8 mouse cellular contexts compared by ENCODE assay signal in the genomic region with DNA sequence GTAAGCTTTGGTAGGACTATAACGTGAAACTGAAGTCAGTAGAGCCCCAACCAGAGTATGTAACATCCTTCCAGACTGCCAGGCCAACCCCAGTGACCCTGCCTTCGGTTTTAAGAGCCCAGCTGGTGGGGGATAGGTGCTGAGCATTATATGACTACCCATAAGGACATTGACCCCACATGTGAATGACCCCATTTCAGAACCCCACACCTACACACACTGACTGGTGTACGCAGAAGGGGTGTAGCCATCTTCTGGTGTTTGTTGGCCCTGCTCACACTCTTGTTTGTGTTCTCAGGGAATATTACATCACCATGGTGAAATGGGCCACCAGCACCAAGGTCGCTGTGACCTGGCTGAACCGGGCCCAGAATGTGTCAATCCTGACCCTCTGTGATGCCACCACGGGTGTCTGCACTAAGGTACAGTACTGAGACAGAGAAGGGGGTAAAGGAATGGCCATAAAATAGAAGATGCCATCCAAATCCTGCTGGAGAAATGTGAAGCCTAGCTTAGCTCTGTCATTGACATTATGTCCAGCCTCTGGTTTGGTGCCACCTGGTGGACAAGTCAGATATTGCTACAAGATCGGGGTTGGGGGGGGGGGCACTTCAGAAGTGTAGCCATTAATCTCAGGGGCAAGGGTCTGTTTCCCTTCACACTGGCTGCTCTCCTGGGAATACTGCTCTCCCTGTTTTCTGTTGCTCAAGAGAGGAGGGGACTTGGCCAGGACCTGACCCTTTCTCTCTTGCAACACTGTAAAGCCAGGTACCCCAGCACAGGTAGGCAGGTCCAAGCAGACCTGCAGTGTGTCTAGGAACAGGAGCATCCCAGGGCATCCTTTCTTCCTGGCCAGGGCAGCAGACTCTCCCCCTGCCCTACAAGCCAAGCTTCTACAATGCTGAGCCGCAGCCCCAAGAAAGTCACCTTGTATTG.
A peak's percentile ranks its signal among the peaks of the same experiment; 100 is the strongest.
DNase-seq lines count a peak whose midpoint lies in the region; ATAC-seq lines count a peak whose summit lies in the region.

No protein-coding gene starts in this region.

- H3K4me2 ChIP-seq in forebrain, embryonic 11.5 days (ENCODE audit: low read depth, low read length, severe bottlenecking): no peak overlapping the region
- no peak overlapping the region for H3K4me2 ChIP-seq in forebrain, embryonic 12.5 days
- no peak overlapping the region for H3K4me2 ChIP-seq in midbrain, embryonic 16.5 days (ENCODE audit: low read length)

- no peak overlapping the region for H3K9ac ChIP-seq in forebrain, embryonic 11.5 days (ENCODE audit: low read length)
- no peak overlapping the region for H3K9ac ChIP-seq in forebrain, embryonic 12.5 days
- no peak overlapping the region for H3K9ac ChIP-seq in midbrain, embryonic 16.5 days (ENCODE audit: low read depth, low read length)

- no peaks in the 10 kb centered on the region for H3K4me1 ChIP-seq in forebrain, embryonic 11.5 days (replicated peaks; ENCODE audit: control insufficient read depth, insufficient read depth, low read length)
- H3K4me1 ChIP-seq in forebrain, embryonic 12.5 days: no peaks in the 10 kb centered on the region
- H3K4me1 ChIP-seq in midbrain, embryonic 16.5 days (ENCODE audit: control insufficient read depth, insufficient read depth, low read length): peaks cover 2% of the 10 kb centered on the region

- no peak overlapping the region for H3K4me3 ChIP-seq in forebrain, embryonic 11.5 days (ENCODE audit: low read depth, low read length)
- H3K4me3 ChIP-seq in forebrain, embryonic 12.5 days (replicated peaks): no peak overlapping the region
- H3K4me3 ChIP-seq in midbrain, embryonic 16.5 days (ENCODE audit: low read depth, low read length): no peak overlapping the region

- H3K36me3 ChIP-seq in forebrain, embryonic 11.5 days (ENCODE audit: control insufficient read depth, insufficient read depth, low read length): no peaks in the 10 kb centered on the region
- no peaks in the 10 kb centered on the region for H3K36me3 ChIP-seq in forebrain, embryonic 12.5 days (replicated peaks)
- no peaks in the 10 kb centered on the region for H3K36me3 ChIP-seq in midbrain, embryonic 16.5 days (ENCODE audit: control insufficient read depth, insufficient read depth, low read length)

- no peaks in the 10 kb centered on the region for H3K9me3 ChIP-seq in forebrain, embryonic 11.5 days (ENCODE audit: control insufficient read depth, low read length)
- H3K9me3 ChIP-seq in forebrain, embryonic 12.5 days: no peaks in the 10 kb centered on the region
- no peaks in the 10 kb centered on the region for H3K9me3 ChIP-seq in midbrain, embryonic 16.5 days (replicated peaks; ENCODE audit: control insufficient read depth, low read length, poor library complexity, severe bottlenecking)

- no peak overlapping the region for H3K27ac ChIP-seq in forebrain, embryonic 11.5 days (ENCODE audit: low read depth, low read length)
- H3K27ac ChIP-seq in forebrain, embryonic 12.5 days: no peak overlapping the region
- H3K27ac ChIP-seq in midbrain, embryonic 16.5 days (ENCODE audit: low read length): no peak overlapping the region

- WGBS in forebrain, embryonic 11.5 days: 65% methylated on average over 8 of the region's 8 CpGs
- WGBS in forebrain, embryonic 12.5 days: 57% methylated on average over 8 of the region's 8 CpGs
- WGBS in midbrain, embryonic 16.5 days: 57% methylated on average over 8 of the region's 8 CpGs

- no peaks in the 10 kb centered on the region for H3K27me3 ChIP-seq in forebrain, embryonic 11.5 days (ENCODE audit: control insufficient read depth, insufficient read depth, low read length)
- no peaks in the 10 kb centered on the region for H3K27me3 ChIP-seq in forebrain, embryonic 12.5 days
- no peaks in the 10 kb centered on the region for H3K27me3 ChIP-seq in midbrain, embryonic 16.5 days (ENCODE audit: control insufficient read depth, insufficient read depth, low read depth, low read length)

- ATAC-seq in forebrain, embryonic 11.5 days (replicated peaks; ENCODE audit: low FRiP score): 0 out of 2 replicates have a peak, but pooled peaks have one; percentile 21
- no peak for ATAC-seq in forebrain, embryonic 12.5 days (ENCODE audit: low FRiP score)
- ATAC-seq in midbrain, embryonic 16.5 days: peak; percentile 66; the same call in 1 of the 2 replicates

- peak; percentile 72 for DNase-seq in forebrain, embryonic 11.5 days (ENCODE audit: low spot score)
- DNase-seq in urinary bladder, postnatal 14 days (ENCODE audit: low spot score): peak; percentile 20
- no peak for DNase-seq in urinary bladder, adult 2 months (ENCODE audit: low spot score)
- DNase-seq in embryo, embryonic 11.5 days (ENCODE audit: low read depth, low spot score): peak; percentile 56
- DNase-seq in kidney, postnatal 4 days: peak; percentile 48 to 56
- no peak for DNase-seq in natural killer cell, adult 2 months (ENCODE audit: low spot score in 2 of 2)

Comparison
In these comparisons a context has a peak if more than half of its experiments do, and no peak if none do; other contexts are left out.
1. DNase-seq: peak in forebrain, embryonic 11.5 days (single experiment), urinary bladder, postnatal 14 days (single experiment), embryo, embryonic 11.5 days (single experiment) and kidney, postnatal 4 days (2 of 2); none in urinary bladder, adult 2 months (single experiment) and natural killer cell, adult 2 months (0 of 2).